23 mouse cellular contexts compared by ENCODE assay signal in genomic region chr4:133266248-133266880, GRCm38 (mm10). TPM values are rescaled to one million over a fixed set of nuclear protein-coding genes. Genes with fewer than 3 reads are reported as not detected.
"Had no signal": no experiment of that assay in that cellular context is flagged by ENCODE, and none has a peak within 500 bp of the region (broad histone marks: within the 10 kb centered on the region; RNA-seq: fewer than 3 reads in every experiment).

No protein-coding gene starts in this region.

- H3K4me2 ChIP-seq: lung, embryonic 14.5 days; midbrain, embryonic 12.5 days; midbrain, embryonic 15.5 days; neural tube, embryonic 12.5 days; neural tube, embryonic 15.5 days; stomach, embryonic 15.5 days had no signal

- ATAC-seq: liver, postnatal 0 days; midbrain, embryonic 15.5 days had no signal

- H3K4me3 ChIP-seq: left cerebral cortex, adult 2 months; midbrain, embryonic 12.5 days; midbrain, embryonic 15.5 days; neural tube, embryonic 12.5 days; neural tube, embryonic 15.5 days; stomach, embryonic 15.5 days had no signal

- H3K27ac ChIP-seq: kidney, postnatal 0 days; left cerebral cortex, adult 2 months; liver, embryonic 14.5 days; macrophage; midbrain, embryonic 12.5 days; midbrain, embryonic 15.5 days; neural tube, embryonic 12.5 days; neural tube, embryonic 15.5 days; stomach, embryonic 15.5 days had no signal

- H3K9me3 ChIP-seq: midbrain, embryonic 15.5 days; neural tube, embryonic 15.5 days; stomach, embryonic 15.5 days had no signal

- DNase-seq: kidney, adult 8-10 months; layer of hippocampus, postnatal 36 days; liver, postnatal 0 days; right cerebral cortex, adult 18-20 months; right cerebral cortex, postnatal 14 days; right cerebral cortex, postnatal 4 days; spleen, adult 18-20 months; thymus, adult 2 months; thymus, postnatal 14 days; thymus, postnatal 4 days had no signal

- H3K27me3 ChIP-seq: midbrain, embryonic 12.5 days; midbrain, embryonic 15.5 days; neural tube, embryonic 12.5 days; neural tube, embryonic 15.5 days; stomach, embryonic 15.5 days had no signal

- H3K4me1 ChIP-seq: midbrain, embryonic 12.5 days; midbrain, embryonic 15.5 days; neural tube, embryonic 12.5 days; neural tube, embryonic 15.5 days had no signal

- H3K9ac ChIP-seq: liver, embryonic 14.5 days; liver, postnatal 0 days; lung, embryonic 14.5 days; midbrain, embryonic 12.5 days; midbrain, embryonic 15.5 days; neural tube, embryonic 12.5 days; neural tube, embryonic 15.5 days; stomach, embryonic 15.5 days had no signal

RNA-seq across cellular contexts. Expression of gene Sytl1, which starts 3.5 kb away (rescaled TPM):
- polyA plus RNA-seq: macrophage had no signal

RNA-seq across cellular contexts. Expression of gene Gpr3, which starts 54.0 kb away (rescaled TPM):
- total RNA-seq: liver, adult 2 months; megakaryocyte, adult 5-6 weeks had no signal
- polyA plus RNA-seq: liver, adult 2 months; liver, embryonic 14.5 days; liver, postnatal 0 days; lung, embryonic 14.5 days; lung, postnatal 0 days; macrophage; thymus, adult 2 months had no signal

RNA-seq across cellular contexts. Expression of gene Cd164l2, which starts 54.4 kb away (rescaled TPM):
- total RNA-seq: liver, adult 2 months; megakaryocyte, adult 5-6 weeks had no signal
- polyA plus RNA-seq: liver, adult 2 months; macrophage had no signal
